Mouse (Mus musculus) lung, embryonic 16.5 days (tissue): ENCODE results near the gene Aph1b. TPM values are rescaled to one million over a fixed set of nuclear protein-coding genes. Genes with fewer than 3 reads are reported as not detected.

Experiments used
- ATAC-seq: fragments of 200-750 bp; cut with Nextera tagmentation; 2 replicates; pipeline ENCODE4 v1.8.0; 2017; ENCODE audit warnings: low read depth, mild to moderate bottlenecking, moderate library complexity
- H3K27ac ChIP-seq: fragments of 300-500 bp; sonication (generic); 2 replicates; pipeline ENCODE4 v1.5.1; 2014; ENCODE audit warnings: mild to moderate bottlenecking, control low read depth, low read length
- H3K27me3 ChIP-seq: fragments of 300-500 bp; sonication (generic); 2 replicates; pipeline ENCODE4 v1.6.1; 2014; ENCODE audit warnings: low read depth, low read length, mixed read lengths; ENCODE audit not compliant: control insufficient read depth, insufficient read depth
- H3K36me3 ChIP-seq: fragments of 300-500 bp; sonication (generic); 2 replicates; pipeline ENCODE4 v1.6.1; 2014; ENCODE audit warnings: low read length; ENCODE audit not compliant: control insufficient read depth, insufficient read depth
- H3K4me1 ChIP-seq: fragments of 300-500 bp; sonication (generic); replicated peaks from 2 replicates; pipeline ENCODE4 v1.6.1; 2014; ENCODE audit warnings: low read length, mixed read lengths; ENCODE audit not compliant: control insufficient read depth, insufficient read depth
- H3K4me2 ChIP-seq: fragments of 300-500 bp; sonication (generic); 2 replicates; pipeline ENCODE4 v1.6.1; 2014; ENCODE audit warnings: low read depth, low read length, control low read depth
- H3K4me3 ChIP-seq: fragments of 300-500 bp; sonication (generic); 2 replicates; pipeline ENCODE4 v1.5.1; 2014; ENCODE audit warnings: mild to moderate bottlenecking, low read length, control low read depth
- H3K9ac ChIP-seq: fragments of 300-500 bp; sonication (generic); 2 replicates; pipeline ENCODE4 v1.6.1; 2014; ENCODE audit warnings: low read length, control low read depth
- H3K9me3 ChIP-seq: fragments of 300-500 bp; sonication (generic); 2 replicates; pipeline ENCODE4 v1.6.1; 2016; ENCODE audit warnings: low read length; ENCODE audit not compliant: control insufficient read depth
- WGBS: fragments of 180-500 bp; shearing (Covaris S2); extraction: QIAGEN DNeasy Blood & Tissue Kit; methylation state at CpG from one replicate; pipeline ENCODE4 v1.1.7; 2014; 5-methylcytosine and 5-hydroxymethylcytosine counted together
- polyA plus RNA-seq: library from polyadenylated mRNA; unstranded; fragments of >200 nt; fragmentation: Nextera tagmentation; extraction: Ambion mirVana; gene quantifications from 2 replicates; pipeline ENCODE4 v1.2.1, GENCODE M21; 2015

Gene Aph1b
- polyA plus RNA-seq, 1 experiment from 2014 or later, result 6.6 TPM

DNA sequence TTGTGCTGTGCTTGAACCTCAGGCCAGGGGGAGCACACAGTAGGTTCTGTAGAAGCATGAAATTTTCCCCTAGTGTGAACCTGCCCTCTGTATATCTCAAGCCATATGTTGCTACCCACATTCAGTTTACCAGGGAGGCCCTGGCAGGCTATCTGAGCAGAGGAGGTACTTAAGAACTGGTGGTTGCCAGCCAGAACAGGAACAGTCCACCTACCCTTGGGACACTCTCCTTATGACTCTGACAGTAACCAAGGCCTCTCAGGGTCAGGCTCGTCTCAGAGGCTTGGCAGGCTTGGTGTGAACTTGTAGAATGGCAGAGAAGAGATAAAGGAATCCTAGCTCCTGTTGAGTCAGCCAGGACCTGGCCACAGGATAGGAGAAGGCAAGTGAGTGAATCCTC, 34.3 kb downstream of the Aph1b start:
- no peaks in the 10 kb centered on the region for H3K9me3 ChIP-seq
- no peaks in the 10 kb centered on the region for H3K27me3 ChIP-seq
- no peak overlapping the region for H3K27ac ChIP-seq
- no peak overlapping the region for H3K4me3 ChIP-seq
- no peaks in the 10 kb centered on the region for H3K36me3 ChIP-seq
- no peak overlapping the region for H3K4me2 ChIP-seq
- no peak for ATAC-seq
- no peaks in the 10 kb centered on the region for H3K4me1 ChIP-seq
- WGBS, result 35% methylated on average over 1 of the region's 1 CpGs
- no peak overlapping the region for H3K9ac ChIP-seq

DNA sequence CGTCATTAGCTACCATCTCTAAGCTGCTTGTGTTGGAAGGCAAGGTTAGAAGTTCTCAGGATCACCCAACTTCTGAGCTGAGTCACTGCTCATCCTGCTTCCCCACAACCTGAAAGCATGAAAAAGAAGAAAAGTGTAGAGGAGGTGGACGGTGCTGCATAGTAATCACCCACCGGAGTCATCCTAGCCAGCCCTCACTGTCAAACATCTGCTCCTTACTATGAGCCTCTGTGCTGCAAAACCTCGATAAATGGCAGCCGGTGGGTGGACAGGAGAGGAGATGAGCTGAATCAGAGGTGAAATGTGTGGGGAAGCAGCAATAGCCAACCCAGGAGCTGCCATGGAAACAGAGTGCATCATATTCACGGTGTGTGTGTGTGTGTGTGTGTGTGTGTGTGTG, 42.4 kb downstream of the Aph1b start:
- H3K4me2 ChIP-seq, result no peak overlapping the region
- no peak overlapping the region for H3K4me3 ChIP-seq
- no peaks in the 10 kb centered on the region for H3K4me1 ChIP-seq
- H3K27me3 ChIP-seq, result no peaks in the 10 kb centered on the region
- no peak overlapping the region for H3K27ac ChIP-seq
- ATAC-seq, result no peak
- H3K9ac ChIP-seq, result no peak overlapping the region
- H3K9me3 ChIP-seq, result no peaks in the 10 kb centered on the region
- H3K36me3 ChIP-seq, result no peaks in the 10 kb centered on the region
- WGBS, result 81% methylated on average over 6 of the region's 6 CpGs

DNA sequence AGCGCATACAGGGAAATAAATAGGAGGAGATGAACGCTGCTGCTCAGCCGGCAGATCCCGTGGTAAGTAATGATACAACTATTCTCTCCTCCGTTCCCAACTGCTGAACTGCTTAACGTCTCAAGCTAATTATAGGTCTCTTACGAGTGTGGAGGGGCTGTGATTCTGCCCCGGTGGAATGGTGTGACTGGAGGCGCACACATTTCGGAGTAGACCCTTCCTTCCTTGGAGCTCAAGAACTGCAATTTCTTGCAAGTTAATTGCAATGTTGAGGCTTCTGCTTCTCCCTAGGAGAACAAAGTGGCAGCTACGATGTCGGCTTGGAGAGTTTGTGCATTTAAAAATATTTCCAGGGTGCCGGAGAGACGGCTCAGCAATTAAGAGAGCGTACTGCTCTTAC, 46.9 kb downstream of the Aph1b start:
- H3K9ac ChIP-seq, result no peak overlapping the region

DNA sequence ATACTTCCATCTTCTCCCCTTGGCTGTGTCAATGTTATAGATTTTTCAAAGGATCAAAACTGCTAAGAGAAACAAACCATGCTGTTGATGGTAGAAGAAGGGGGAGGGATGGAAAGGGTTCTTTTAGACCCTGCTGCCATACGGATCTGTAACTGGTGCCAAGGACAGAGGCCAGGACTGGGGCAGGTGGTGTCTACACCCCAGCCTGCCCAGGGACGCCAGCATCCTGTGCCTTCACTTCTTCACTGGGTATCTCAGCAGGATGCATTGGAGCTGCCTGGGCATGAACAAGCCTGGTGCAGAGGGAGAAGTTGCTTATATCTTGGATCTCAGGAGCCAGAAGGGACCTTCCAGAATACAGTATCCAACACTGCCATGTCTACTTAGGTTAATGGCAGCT, 50.8 kb downstream of the Aph1b start:
- H3K4me3 ChIP-seq, result no peak overlapping the region
- no peak overlapping the region for H3K4me2 ChIP-seq
- no peaks in the 10 kb centered on the region for H3K9me3 ChIP-seq
- H3K27ac ChIP-seq, result no peak overlapping the region
- no peaks in the 10 kb centered on the region for H3K27me3 ChIP-seq
- H3K4me1 ChIP-seq, result no peaks in the 10 kb centered on the region
- H3K36me3 ChIP-seq, result no peaks in the 10 kb centered on the region
- no peak for ATAC-seq
- no peak overlapping the region for H3K9ac ChIP-seq
- WGBS, result 72% methylated on average over 2 of the region's 2 CpGs

More for the DNA sequence above, 46.9 kb downstream of the Aph1b start:
- no peaks in the 10 kb centered on the region for H3K36me3 ChIP-seq
- H3K4me2 ChIP-seq, result no peak overlapping the region
- no peaks in the 10 kb centered on the region for H3K9me3 ChIP-seq
- no peak overlapping the region for H3K27ac ChIP-seq
- H3K4me3 ChIP-seq, result no peak overlapping the region
- no peak for ATAC-seq
- no peaks in the 10 kb centered on the region for H3K27me3 ChIP-seq
- WGBS, result 87% methylated on average over 15 of the region's 15 CpGs
- no peaks in the 10 kb centered on the region for H3K4me1 ChIP-seq

DNA sequence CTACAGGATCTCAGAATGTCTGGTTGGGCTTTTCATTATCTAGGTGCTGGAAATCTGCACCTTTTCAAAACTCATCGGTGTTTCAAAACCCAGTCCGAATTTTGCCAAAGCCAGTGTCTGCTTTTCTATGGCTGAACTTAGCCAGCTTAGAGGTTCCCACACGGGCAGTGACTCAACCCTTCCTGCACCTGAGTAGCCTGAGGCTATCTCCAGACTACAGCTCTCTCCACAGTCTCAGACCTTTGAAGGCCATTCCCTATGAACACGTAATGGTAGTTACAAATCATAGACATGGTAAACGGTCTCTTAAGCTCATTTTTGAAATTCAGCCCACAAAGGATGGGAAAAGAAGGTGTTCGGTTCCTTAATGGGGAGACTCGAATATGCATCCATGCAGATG, 55.8 kb downstream of the Aph1b start:
- Histone ChIP-seq H3K4me3 (no peak overlapping the region), H3K9me3 (no peaks in the 10 kb centered on the region), H3K4me2 (no peak overlapping the region), H3K27me3 (no peaks in the 10 kb centered on the region), H3K36me3 (no peaks in the 10 kb centered on the region), H3K27ac (no peak overlapping the region), H3K4me1 (no peaks in the 10 kb centered on the region), H3K9ac (no peak overlapping the region)
- WGBS, result 81% methylated on average over 7 of the region's 7 CpGs
- ATAC-seq, result no peak

DNA sequence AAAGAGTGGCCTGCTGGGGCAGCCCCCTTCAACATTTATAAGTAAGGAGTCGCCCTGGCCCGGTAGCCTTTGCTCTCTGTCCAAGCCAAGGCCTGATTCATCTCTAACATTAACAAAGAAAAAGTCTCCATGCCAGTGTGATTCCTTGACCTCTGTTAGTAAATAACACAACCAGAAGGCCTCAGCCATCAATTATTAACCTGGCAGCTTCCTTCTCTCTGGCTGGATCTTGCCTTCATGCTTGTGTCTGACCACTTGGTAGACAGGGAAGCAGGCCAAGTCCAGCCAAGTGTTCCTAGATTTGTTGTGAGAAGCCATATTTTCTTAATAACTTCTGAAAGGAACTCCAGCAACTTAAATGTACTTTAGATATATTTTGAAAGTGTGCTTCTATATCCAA, 58.7 kb downstream of the Aph1b start:
- Histone ChIP-seq H3K9ac (no peak overlapping the region), H3K4me3 (no peak overlapping the region), H3K27ac (no peak overlapping the region), H3K36me3 (no peaks in the 10 kb centered on the region), H3K4me2 (no peak overlapping the region), H3K27me3 (no peaks in the 10 kb centered on the region), H3K9me3 (no peaks in the 10 kb centered on the region), H3K4me1 (peaks cover 5% of the 10 kb centered on the region; the same call in 1 of the 2 replicates)
- 86% methylated on average over 2 of the region's 2 CpGs for WGBS
- no peak for ATAC-seq

DNA sequence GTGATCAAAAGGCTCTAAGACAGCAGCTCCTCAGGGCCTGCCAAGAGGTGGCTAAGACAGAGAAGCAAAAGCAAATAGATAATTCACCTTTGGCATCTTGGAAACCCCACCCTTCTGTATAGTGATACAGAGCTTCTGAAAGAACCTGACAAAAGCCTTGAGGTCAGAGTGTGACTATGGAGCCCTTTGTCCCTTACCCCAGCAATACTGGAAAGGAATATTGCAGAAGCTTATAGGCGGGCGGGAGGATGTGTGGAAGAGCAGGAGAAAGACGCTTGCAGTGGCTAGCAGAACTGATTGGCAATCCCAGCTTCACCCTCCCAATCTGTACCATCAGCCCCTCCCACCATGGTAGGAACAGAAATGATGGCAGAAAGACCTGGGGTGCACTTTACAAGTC, 59.3 kb downstream of the Aph1b start:
- Histone ChIP-seq H3K4me2 (no peak overlapping the region), H3K4me3 (no peak overlapping the region), H3K9me3 (no peaks in the 10 kb centered on the region), H3K27me3 (no peaks in the 10 kb centered on the region), H3K36me3 (no peaks in the 10 kb centered on the region), H3K4me1 (peaks cover 5% of the 10 kb centered on the region; the same call in 1 of the 2 replicates), H3K27ac (no peak overlapping the region), H3K9ac (no peak overlapping the region)
- WGBS, result 70% methylated on average over 3 of the region's 3 CpGs
- no peak for ATAC-seq

DNA sequence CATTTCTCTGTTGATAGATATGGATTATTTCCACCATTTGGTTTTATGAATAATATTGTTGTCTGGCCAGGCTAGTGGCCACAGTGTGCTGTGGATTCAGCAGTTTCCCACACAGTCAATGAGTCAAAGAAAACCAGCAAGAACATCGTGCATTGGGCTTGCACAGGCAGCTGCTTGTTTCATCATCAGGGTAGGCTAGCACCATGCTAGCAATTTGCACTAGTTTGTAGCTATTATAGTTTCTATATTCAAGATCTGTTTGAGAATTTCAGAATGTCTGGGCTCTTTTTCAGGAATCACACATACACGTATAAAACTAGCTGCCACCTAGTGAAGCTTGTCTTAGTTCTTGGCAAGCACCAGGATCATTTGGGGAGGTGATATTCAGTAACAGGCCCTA, 60.2 kb downstream of the Aph1b start:
- H3K36me3 ChIP-seq, result no peaks in the 10 kb centered on the region
- no peaks in the 10 kb centered on the region for H3K27me3 ChIP-seq
- H3K4me3 ChIP-seq, result no peak overlapping the region
- H3K9ac ChIP-seq, result no peak overlapping the region
- no peak overlapping the region for H3K4me2 ChIP-seq
- no peak for ATAC-seq
- no peak overlapping the region for H3K27ac ChIP-seq
- peaks cover 5% of the 10 kb centered on the region; the same call in 1 of the 2 replicates for H3K4me1 ChIP-seq
- no peaks in the 10 kb centered on the region for H3K9me3 ChIP-seq
- 83% methylated on average over 2 of the region's 2 CpGs for WGBS

DNA sequence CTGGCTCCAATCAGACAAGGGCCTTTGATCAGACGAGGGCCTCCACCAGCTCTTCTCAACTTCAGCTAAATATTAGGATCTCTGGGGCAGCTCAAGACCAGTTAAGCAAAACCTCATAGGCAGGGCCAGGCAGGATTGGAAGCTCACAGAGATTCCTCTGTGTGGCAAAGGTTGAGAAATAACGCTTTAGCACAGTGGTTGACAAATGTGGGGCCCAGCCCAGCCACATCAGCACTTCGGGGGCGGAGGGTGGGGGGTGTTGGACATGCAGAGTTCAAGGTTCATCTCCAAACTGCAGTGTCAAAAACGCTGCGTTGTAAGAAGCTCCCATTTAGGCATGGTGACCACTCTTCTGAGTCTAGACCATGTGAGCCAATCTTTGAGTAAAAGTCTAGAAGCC, 60.7 kb downstream of the Aph1b start:
- Histone ChIP-seq H3K4me2 (no peak overlapping the region), H3K27me3 (no peaks in the 10 kb centered on the region), H3K4me1 (peaks cover 5% of the 10 kb centered on the region; the same call in 1 of the 2 replicates), H3K36me3 (no peaks in the 10 kb centered on the region), H3K4me3 (no peak overlapping the region), H3K9me3 (no peaks in the 10 kb centered on the region), H3K9ac (no peak overlapping the region), H3K27ac (no peak overlapping the region)
- WGBS, result 68% methylated on average over 6 of the region's 6 CpGs
- ATAC-seq, result no peak
